Mouse (Mus musculus) embryonic facial prominence, embryonic 11.5 days (tissue): ENCODE measurements around the gene Ifnab. TPM values are rescaled to one million over a fixed set of nuclear protein-coding genes. Genes with fewer than 3 reads are reported as not detected.

ENCODE experiments used
- ATAC-seq: fragments of 200-750 bp; cut with Nextera tagmentation; replicated peaks from 2 replicates; pipeline ENCODE4 v1.8.0; 2017; ENCODE audit warnings: low read depth; ENCODE audit not compliant: insufficient number of reproducible peaks, low FRiP score, low TSS enrichment
- DNase-seq: peaks from one replicate; pipeline ENCODE4 v3.0.0-alpha.2; 2015; ENCODE audit warnings: low spot score
- H3K27ac ChIP-seq: fragments of 300-500 bp; sonication (generic); replicated peaks from 2 replicates; pipeline ENCODE4 v1.5.1; 2014; ENCODE audit warnings: mild to moderate bottlenecking, low read depth, low read length, control low read depth
- H3K27me3 ChIP-seq: fragments of 300-500 bp; sonication (generic); 2 replicates; pipeline ENCODE4 v1.6.1; 2014; ENCODE audit warnings: mild to moderate bottlenecking, low read length, moderate library complexity, mixed read lengths; ENCODE audit not compliant: control insufficient read depth, insufficient read depth
- H3K36me3 ChIP-seq: fragments of 300-500 bp; sonication (generic); replicated peaks from 2 replicates; pipeline ENCODE4 v1.6.1; 2014; ENCODE audit warnings: low read depth, mild to moderate bottlenecking, low read length, moderate library complexity, mixed read lengths; ENCODE audit not compliant: control insufficient read depth, insufficient read depth
- H3K4me1 ChIP-seq: fragments of 300-500 bp; sonication (generic); 2 replicates; pipeline ENCODE4 v1.6.1; 2014; ENCODE audit warnings: low read length, mixed read lengths; ENCODE audit not compliant: control insufficient read depth, insufficient read depth
- H3K4me2 ChIP-seq: fragments of 300-500 bp; sonication (generic); 2 replicates; pipeline ENCODE4 v1.6.1; 2014; ENCODE audit warnings: low read depth, mild to moderate bottlenecking, control low read depth, low read length, moderate library complexity
- H3K4me3 ChIP-seq: fragments of 300-500 bp; sonication (generic); 2 replicates; pipeline ENCODE4 v1.5.1; 2014; ENCODE audit warnings: low read depth, low read length, control low read depth
- H3K9ac ChIP-seq: fragments of 300-500 bp; sonication (generic); replicated peaks from 2 replicates; pipeline ENCODE4 v1.6.1; 2014; ENCODE audit warnings: mild to moderate bottlenecking, control low read depth, low read length
- H3K9me3 ChIP-seq: fragments of 300-500 bp; sonication (generic); replicated peaks from 2 replicates; pipeline ENCODE4 v1.6.1; 2016; ENCODE audit warnings: mild to moderate bottlenecking, low read length, inconsistent platforms, mixed read lengths; ENCODE audit not compliant: control insufficient read depth
- WGBS: fragments of 180-500 bp; shearing (Covaris S2); extraction: QIAGEN DNeasy Blood & Tissue Kit; methylation state at CpG from one replicate; pipeline ENCODE4 v1.1.7; 2014; 5-methylcytosine and 5-hydroxymethylcytosine counted together
- polyA plus RNA-seq: library from polyadenylated mRNA; unstranded; fragments of >200 nt; fragmentation: Nextera tagmentation; extraction: Ambion mirVana; gene quantifications from 2 replicates; pipeline ENCODE4 v1.2.1, GENCODE M21; 2014

The Ifnab gene
- polyA plus RNA-seq, 1 experiment from 2014 or later = not detected

DNA sequence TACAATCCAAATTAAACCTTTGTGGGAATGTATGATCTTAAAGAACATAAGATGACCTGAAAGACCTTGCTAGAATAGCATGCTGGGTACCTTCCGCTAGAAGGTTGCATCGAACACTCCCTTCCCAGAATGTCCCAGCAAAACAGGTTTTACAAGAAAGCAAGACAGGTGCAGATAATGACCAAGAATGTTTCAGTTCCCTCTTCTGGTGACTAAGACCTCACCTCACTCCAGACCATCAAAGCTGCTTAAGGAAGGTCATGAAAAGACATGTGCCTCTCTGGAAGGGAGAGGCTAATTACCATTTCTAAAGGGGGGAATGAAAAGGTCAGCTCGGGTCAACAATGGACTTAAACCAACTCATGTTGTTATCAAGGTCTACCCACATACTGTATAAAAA, 37.5 kb downstream of the Ifnab start:
- Histone ChIP-seq H3K9me3 (no peaks in the 10 kb centered on the region), H3K4me2 (no peak overlapping the region), H3K9ac (no peak overlapping the region), H3K4me1 (no peaks in the 10 kb centered on the region), H3K27me3 (no peaks in the 10 kb centered on the region), H3K4me3 (no peak overlapping the region), H3K27ac (no peak overlapping the region), H3K36me3 (no peaks in the 10 kb centered on the region)
- 68% methylated on average over 3 of the region's 3 CpGs for WGBS
- DNase-seq (no peak), ATAC-seq (no peak)

DNA sequence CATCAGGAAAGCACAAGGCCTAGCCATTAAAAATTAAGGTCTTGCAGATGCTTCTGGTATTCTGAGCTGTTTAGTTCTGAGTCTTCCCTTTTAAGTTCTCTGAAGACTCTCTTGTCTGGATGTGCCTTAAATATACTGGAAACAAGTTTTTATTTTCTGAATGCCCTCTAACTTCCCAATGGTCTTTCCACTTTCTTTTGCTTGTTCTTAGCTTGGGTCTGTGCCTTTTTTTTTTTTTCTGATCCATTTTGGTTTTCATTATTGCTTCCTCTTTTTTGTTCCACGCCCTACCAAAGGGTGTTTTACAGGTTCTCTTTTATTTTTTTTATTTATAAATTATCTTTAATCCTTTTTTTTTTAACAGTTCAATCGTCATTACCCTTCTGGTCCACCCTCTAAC, 46.8 kb downstream of the Ifnab start, which contains the start of gene Ifna13:
Gene Ifna13, minus strand, starts transcription at position 101 of the 400 bp plus-strand sequence.
- no peak within 1 kb of the TSS for H3K9ac ChIP-seq
- ATAC-seq = no peak
- no peaks in the 10 kb centered on the region for H3K27me3 ChIP-seq
- H3K4me3 ChIP-seq = no peak within 1 kb of the TSS
- 66% methylated on average over 2 of the region's 2 CpGs for WGBS
- no peak for DNase-seq
- no peaks in the 10 kb centered on the region for H3K4me1 ChIP-seq
- no peak within 1 kb of the TSS for H3K4me2 ChIP-seq
- no peak within 1 kb of the TSS for H3K27ac ChIP-seq
- H3K36me3 ChIP-seq = no peaks in the 10 kb centered on the region
- H3K9me3 ChIP-seq = no peaks in the 10 kb centered on the region

DNA sequence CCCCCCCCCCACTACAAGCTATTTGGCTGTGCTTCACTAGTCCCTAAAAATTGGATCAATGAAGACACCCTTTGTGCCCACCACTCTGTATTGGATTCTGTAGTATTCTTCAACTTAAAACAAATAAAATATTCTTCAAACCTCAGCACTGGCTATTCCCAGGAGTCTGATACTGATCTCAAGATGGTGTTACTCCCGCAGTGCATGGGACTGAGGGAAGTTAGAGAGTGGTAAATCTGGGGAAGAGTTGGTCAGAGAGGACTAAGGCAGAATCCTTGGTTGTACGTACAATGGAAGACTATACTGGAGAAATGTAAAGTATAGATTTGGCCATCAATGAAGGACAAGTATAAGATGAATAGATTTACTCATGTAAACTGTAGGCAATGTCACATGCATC, 48.6 kb downstream of the Ifnab start:
- no peaks in the 10 kb centered on the region for H3K9me3 ChIP-seq
- no peak for ATAC-seq
- 37% methylated on average over 2 of the region's 2 CpGs for WGBS
- H3K9ac ChIP-seq = no peak overlapping the region
- no peaks in the 10 kb centered on the region for H3K27me3 ChIP-seq
- no peak overlapping the region for H3K4me2 ChIP-seq
- peak; percentile 9 for DNase-seq
- no peaks in the 10 kb centered on the region for H3K36me3 ChIP-seq
- no peak overlapping the region for H3K4me3 ChIP-seq
- H3K4me1 ChIP-seq = no peaks in the 10 kb centered on the region
- H3K27ac ChIP-seq = no peak overlapping the region

DNA sequence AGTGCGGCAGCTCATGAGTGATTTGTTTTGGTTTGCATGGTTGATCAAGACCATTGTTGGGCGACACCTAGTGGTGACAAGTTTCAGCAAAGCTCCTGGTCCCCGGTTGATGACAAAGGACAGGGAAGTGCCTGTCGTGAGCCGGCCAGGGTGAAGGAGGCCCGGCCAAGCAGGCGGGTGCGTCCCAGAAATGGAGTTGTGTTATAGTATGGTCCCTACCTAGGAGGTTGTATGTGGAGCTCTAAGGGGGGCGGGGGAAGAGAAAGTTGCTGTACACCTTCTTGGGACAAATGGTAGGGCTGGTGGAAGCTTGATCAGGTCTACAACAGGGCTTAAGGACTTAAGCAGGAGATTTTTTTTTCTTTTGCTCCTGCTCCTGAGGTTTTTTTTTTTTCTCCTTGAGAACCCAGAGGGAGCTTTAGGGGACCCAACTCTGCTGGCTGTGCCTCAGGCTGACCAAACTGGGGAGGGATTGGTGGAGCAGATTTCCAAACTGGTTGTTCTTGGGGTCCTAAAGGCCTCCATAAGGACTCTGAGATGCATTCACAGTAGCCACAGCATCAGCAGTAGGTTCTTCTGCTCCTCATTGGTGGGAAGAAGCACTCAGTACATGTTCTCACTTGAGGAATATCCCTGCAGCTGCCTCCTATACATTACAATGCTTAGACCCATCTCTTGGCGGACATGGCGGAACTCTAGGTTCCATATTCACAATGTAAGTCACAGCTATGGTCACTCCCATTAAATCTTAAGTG, 49.9 kb downstream of the Ifnab start:
- H3K27me3 ChIP-seq = no peaks in the 10 kb centered on the region
- WGBS = 19% methylated on average over 11 of the region's 11 CpGs
- no peak overlapping the region for H3K9ac ChIP-seq
- H3K27ac ChIP-seq = no peak overlapping the region
- no peaks in the 10 kb centered on the region for H3K9me3 ChIP-seq
- H3K4me1 ChIP-seq = no peaks in the 10 kb centered on the region
- no peaks in the 10 kb centered on the region for H3K36me3 ChIP-seq
- H3K4me3 ChIP-seq = no peak overlapping the region
- DNase-seq = peak; percentile 100
- no peak overlapping the region; the same call in 1 of the 2 replicates for H3K4me2 ChIP-seq
- peak; percentile 96 for ATAC-seq

DNA sequence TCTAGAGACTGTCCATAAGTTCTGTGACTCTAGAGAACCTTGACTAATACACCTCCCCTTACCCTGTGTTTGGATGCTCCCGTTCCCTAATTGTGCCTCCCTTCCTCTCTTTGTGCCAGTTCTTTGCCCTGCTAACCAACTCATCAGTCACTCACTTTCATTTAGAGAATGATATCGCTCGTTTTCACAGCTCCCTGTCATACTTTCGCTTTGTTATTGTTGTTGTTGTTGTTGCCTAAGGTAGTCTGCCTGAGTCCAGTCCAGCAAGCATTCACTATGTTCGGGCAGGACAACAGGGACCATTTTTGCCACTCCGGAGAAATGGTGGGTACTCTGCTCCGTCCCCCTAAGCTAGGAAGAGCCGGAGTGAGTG, 50.5 kb downstream of the Ifnab start:
- Histone ChIP-seq H3K27ac (no peak overlapping the region), H3K4me3 (no peak overlapping the region), H3K36me3 (no peaks in the 10 kb centered on the region), H3K9me3 (no peaks in the 10 kb centered on the region), H3K27me3 (no peaks in the 10 kb centered on the region), H3K9ac (no peak overlapping the region), H3K4me1 (no peaks in the 10 kb centered on the region), H3K4me2 (peak overlapping the region; percentile 29)
- no peak for ATAC-seq
- no peak for DNase-seq
- WGBS = 71% methylated on average over 8 of the region's 8 CpGs

Other genes starting within 250 kb of the Ifnab start
- gene Ifnb1, start 168.6 kb downstream of the Ifnab start, polyA plus RNA-seq = not detected in 2 replicates
- gene Ifna15, start 133.1 kb downstream of the Ifnab start, polyA plus RNA-seq = not detected in 2 replicates
- gene Ifna14, start 119.6 kb downstream of the Ifnab start, polyA plus RNA-seq = not detected in 2 replicates
- not detected in 2 replicates for gene Ifna9, start 99.0 kb downstream of the Ifnab start, polyA plus RNA-seq
- not detected in 2 replicates for gene Ifna12, start 88.0 kb downstream of the Ifnab start, polyA plus RNA-seq
- not detected in 2 replicates for gene C87499, start 56.9 kb downstream of the Ifnab start, polyA plus RNA-seq
- gene Ifna13, start 46.9 kb downstream of the Ifnab start, polyA plus RNA-seq = 0.26 TPM in 1 of 2 replicates, not detected in the other
- gene Ifna16, start 14.4 kb downstream of the Ifnab start, polyA plus RNA-seq = not detected in 2 replicates
- gene Ifna2, start 7.4 kb downstream of the Ifnab start, polyA plus RNA-seq = not detected in 2 replicates
- gene Gm26566, start 30.4 kb upstream of the Ifnab start, polyA plus RNA-seq = 1.6 and 1.7 TPM in 2 replicates
- gene Klhl9, start 31.1 kb upstream of the Ifnab start, polyA plus RNA-seq = 162 and 180 TPM in 2 replicates
- not detected in 2 replicates for gene Gm13271, start 63.5 kb upstream of the Ifnab start, polyA plus RNA-seq
- gene Gm13283, start 68.8 kb upstream of the Ifnab start, polyA plus RNA-seq = 0.20 and 0.28 TPM in 2 replicates
- 0.22 TPM in 1 of 2 replicates, not detected in the other for gene Gm13290, start 82.5 kb upstream of the Ifnab start, polyA plus RNA-seq
- not detected in 2 replicates for gene Gm13289, start 85.6 kb upstream of the Ifnab start, polyA plus RNA-seq
- not detected in 2 replicates for gene Gm13272, start 88.5 kb upstream of the Ifnab start, polyA plus RNA-seq
- 0.28 TPM in 1 of 2 replicates, not detected in the other for gene Ifnz, start 90.8 kb upstream of the Ifnab start, polyA plus RNA-seq
- not detected in 2 replicates for gene Gm13276, start 94.3 kb upstream of the Ifnab start, polyA plus RNA-seq
- not detected in 2 replicates for gene Gm13277, start 97.3 kb upstream of the Ifnab start, polyA plus RNA-seq
- not detected in 2 replicates for gene Gm13278, start 100.2 kb upstream of the Ifnab start, polyA plus RNA-seq
- gene Gm13275, start 103.1 kb upstream of the Ifnab start, polyA plus RNA-seq = not detected in 2 replicates
- gene Gm13279, start 106.0 kb upstream of the Ifnab start, polyA plus RNA-seq = not detected in 2 replicates
- 0.86 and 1.2 TPM in 2 replicates for gene Gm13285, start 108.3 kb upstream of the Ifnab start, polyA plus RNA-seq
- gene Gm13287, start 111.9 kb upstream of the Ifnab start, polyA plus RNA-seq = not detected in 2 replicates
- not detected in 2 replicates for gene Gm13288, start 114.2 kb upstream of the Ifnab start, polyA plus RNA-seq
- not detected in 2 replicates for gene Ifna7, start 124.9 kb upstream of the Ifnab start, polyA plus RNA-seq
- gene Ifna11, start 128.6 kb upstream of the Ifnab start, polyA plus RNA-seq = not detected in 2 replicates
- gene Ifna6, start 136.1 kb upstream of the Ifnab start, polyA plus RNA-seq = not detected in 2 replicates
- gene Ifna5, start 144.2 kb upstream of the Ifnab start, polyA plus RNA-seq = not detected in 2 replicates
- gene Ifna4, start 150.5 kb upstream of the Ifnab start, polyA plus RNA-seq = not detected in 2 replicates
- gene Ifna1, start 158.7 kb upstream of the Ifnab start, polyA plus RNA-seq = not detected in 2 replicates
- not detected in 2 replicates for gene Ifne, start 188.8 kb upstream of the Ifnab start, polyA plus RNA-seq